22 mouse cellular contexts compared by ENCODE assay signal in genomic region chr3:27611986-27612385, GRCm38 (mm10).
DNase-seq lines count a peak whose midpoint lies in the region; ATAC-seq and TF ChIP-seq lines count a peak whose summit lies in the region.
"Had no signal": no experiment of that assay in that cellular context is flagged by ENCODE, and none has a peak within 500 bp of the region (broad histone marks: within the 10 kb centered on the region; RNA-seq: fewer than 3 reads in every experiment).

No protein-coding gene starts in this region.

- H3K79me2 ChIP-seq in liver, adult 2 months (ENCODE audit: control insufficient read depth, insufficient read depth, low read length): peaks cover 11% of the 10 kb centered on the region; the same call in 1 of the 2 replicates

- peak; percentile 62 for DNase-seq in kidney, adult 2 months
- DNase-seq in kidney, postnatal 25 days: no peak
- DNase-seq in kidney, adult 9 months: peak; percentile 64
- DNase-seq in kidney, postnatal 10 days: no peak
- DNase-seq in liver, adult 2 months (ENCODE audit: extremely low read depth, low read depth, low spot score): peak; percentile 67
- no peak for DNase-seq in liver, postnatal 0 days
- no peak for DNase-seq in liver
- DNase-seq: adrenal gland, adult 2 months; adrenal gland, adult 8-10 months; adrenal gland, postnatal 10 days; adrenal gland, postnatal 14 days; adrenal gland, postnatal 25 days; adrenal gland, postnatal 36 days; B cell, adult 2 months; cerebellum, adult 11 months; cerebellum, adult 11-12 months had no signal

- TF ChIP-seq CTCF in kidney, adult 2 months (conservative IDR thresholded peaks at IDR 0.05; ENCODE audit: insufficient read depth, insufficient read length, low read depth, low read length): no peak
- TF ChIP-seq CTCF in liver, adult 2 months (IDR thresholded peaks at IDR 0.05; ENCODE audit: low read depth, low read length): no peak
- no peak for TF ChIP-seq CTCF in liver, postnatal 0 days (IDR thresholded peaks at IDR 0.05; ENCODE audit: low read depth)

- 53% methylated on average over 5 of the region's 5 CpGs for WGBS in kidney, adult 2 months
- 58% methylated on average over 5 of the region's 5 CpGs for WGBS in liver, adult 2 months
- WGBS in liver, embryonic 12.5 days (ENCODE audit: insufficient replicate concordance): 65% methylated on average over 5 of the region's 5 CpGs
- WGBS in liver, postnatal 0 days (ENCODE audit: insufficient replicate concordance): 75% methylated on average over 5 of the region's 5 CpGs

- TF ChIP-seq EP300 in liver, postnatal 0 days (IDR thresholded peaks at IDR 0.05; ENCODE audit: low read depth): no peak

- H3K4me1 ChIP-seq in kidney, adult 2 months (ENCODE audit: control insufficient read depth, insufficient read depth, low read length): peaks cover 30% of the 10 kb centered on the region
- H3K4me1 ChIP-seq in liver, adult 2 months (ENCODE audit: control insufficient read depth, insufficient read depth, low read length): peaks cover 21% of the 10 kb centered on the region
- peaks cover 40% of the 10 kb centered on the region for H3K4me1 ChIP-seq in liver, embryonic 12.5 days
- peaks cover 46% of the 10 kb centered on the region for H3K4me1 ChIP-seq in liver, postnatal 0 days (ENCODE audit: insufficient read depth)

- no peak overlapping the region for H3K27ac ChIP-seq in kidney, adult 2 months (ENCODE audit: insufficient read depth, low read depth, low read length)
- H3K27ac ChIP-seq in liver, adult 2 months (replicated peaks; ENCODE audit: insufficient read depth, low read depth, low read length): no peak overlapping the region
- no peak overlapping the region for H3K27ac ChIP-seq in liver, embryonic 12.5 days
- H3K27ac ChIP-seq in liver, postnatal 0 days (ENCODE audit: low read depth): no peak overlapping the region

- no peak for ATAC-seq in liver, embryonic 12.5 days
- ATAC-seq in liver, postnatal 0 days: 0 out of 2 replicates have a peak, but pooled peaks have one; percentile 18
- ATAC-seq: activated CD4-positive, CD25-positive, alpha-beta regulatory T cell, adult 4 months; CD4-positive, CD25-positive, alpha-beta regulatory T cell, adult 4 months; Patski had no signal

- no peaks in the 10 kb centered on the region for H3K36me3 ChIP-seq in kidney, adult 2 months (ENCODE audit: control insufficient read depth, insufficient read depth, low read length)
- H3K36me3 ChIP-seq in liver, adult 2 months (ENCODE audit: control insufficient read depth, insufficient read depth, low read length): no peaks in the 10 kb centered on the region
- 0 out of 2 replicates have a peak, but pooled peaks cover 4% of the 10 kb centered on the region for H3K36me3 ChIP-seq in liver, embryonic 12.5 days
- H3K36me3 ChIP-seq in liver, postnatal 0 days (replicated peaks; ENCODE audit: insufficient read depth, low read length): peaks cover 3% of the 10 kb centered on the region; the same call in 1 of the 2 replicates
- H3K36me3 ChIP-seq: G1E had no signal

- H3K4me2 ChIP-seq in liver, embryonic 12.5 days: no peak overlapping the region
- no peak overlapping the region for H3K4me2 ChIP-seq in liver, postnatal 0 days (ENCODE audit: low read depth, low read length)

- H3K9ac ChIP-seq in liver, adult 2 months (ENCODE audit: low read depth, low read length): no peak overlapping the region
- no peak overlapping the region for H3K9ac ChIP-seq in liver, embryonic 12.5 days
- no peak overlapping the region for H3K9ac ChIP-seq in liver, postnatal 0 days (replicated peaks)

- no peak for TF ChIP-seq POLR2A in kidney, adult 2 months (IDR thresholded peaks at IDR 0.05; ENCODE audit: low read depth, low read length)
- TF ChIP-seq POLR2A in liver, adult 2 months (IDR thresholded peaks at IDR 0.05; ENCODE audit: extremely low read depth, insufficient read depth, low read length): no peak

- H3K4me3 ChIP-seq in kidney, adult 2 months (ENCODE audit: insufficient read depth, low read depth, low read length): no peak overlapping the region
- H3K4me3 ChIP-seq in liver, adult 2 months (ENCODE audit: insufficient read depth, low read depth, low read length): no peak overlapping the region
- H3K4me3 ChIP-seq in liver, embryonic 12.5 days: no peak overlapping the region
- no peak overlapping the region for H3K4me3 ChIP-seq in liver, postnatal 0 days (ENCODE audit: low read depth, low read length)

- no peaks in the 10 kb centered on the region for H3K9me3 ChIP-seq in liver, embryonic 12.5 days (replicated peaks)
- H3K9me3 ChIP-seq in liver, postnatal 0 days (ENCODE audit: low read length): no peaks in the 10 kb centered on the region
- H3K9me3 ChIP-seq: G1E had no signal

- H3K27me3 ChIP-seq in kidney, adult 2 months (replicated peaks; ENCODE audit: control insufficient read depth, insufficient read depth, low read length): no peaks in the 10 kb centered on the region
- no peaks in the 10 kb centered on the region for H3K27me3 ChIP-seq in liver, adult 2 months (ENCODE audit: control insufficient read depth, insufficient read depth, low read length)
- peaks cover 8% of the 10 kb centered on the region for H3K27me3 ChIP-seq in liver, embryonic 12.5 days (replicated peaks)
- H3K27me3 ChIP-seq in liver, postnatal 0 days (ENCODE audit: insufficient read depth, low read length): no peaks in the 10 kb centered on the region
- H3K27me3 ChIP-seq: CH12.LX, Patski had no signal

Comparison
In these comparisons a context has a peak if more than half of its experiments do, and no peak if none do; other contexts are left out.
1. DNase-seq: peak in kidney, adult 2 months (single experiment), kidney, adult 9 months (single experiment) and liver, adult 2 months (single experiment); none in kidney, postnatal 25 days (0 of 2), kidney, postnatal 10 days (single experiment), liver, postnatal 0 days (single experiment) and liver (single experiment).